Mouse (Mus musculus): ENCODE measurements at regions not wholly inside any gene's neighbourhood (a gene's known extent, or its start where the extent isn't known, plus 50 kb on each side); places are given as distances from the start of the nearest gene placed in this dataset.
"Not testable (repeated sequence)": the region's sequence is repeated elsewhere in the genome, so short reads cannot be mapped to it uniquely, and the experiment has no call there.

DNA sequence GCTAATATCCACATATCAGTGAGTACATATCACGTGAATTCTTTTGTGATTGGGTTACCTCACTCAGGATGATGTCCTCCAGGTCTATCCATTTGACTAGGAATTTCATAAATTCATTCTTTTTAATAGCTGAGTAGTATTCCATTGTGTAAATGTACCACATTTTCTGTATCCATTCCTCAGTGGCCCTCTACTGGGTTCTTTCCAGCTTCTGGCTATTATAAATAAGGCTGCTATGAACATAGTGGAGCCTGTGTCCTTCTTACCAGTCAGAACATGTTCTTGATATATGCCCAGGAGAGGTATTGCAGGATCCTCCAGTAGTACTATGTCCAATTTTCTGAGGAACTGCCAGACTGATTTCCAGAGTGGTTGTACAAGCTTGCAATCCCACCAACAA, 884.0 kb upstream of the Lrrc4c start:
- DNase-seq (ENCODE audit: low read depth), result not testable (repeated sequence)

DNA sequence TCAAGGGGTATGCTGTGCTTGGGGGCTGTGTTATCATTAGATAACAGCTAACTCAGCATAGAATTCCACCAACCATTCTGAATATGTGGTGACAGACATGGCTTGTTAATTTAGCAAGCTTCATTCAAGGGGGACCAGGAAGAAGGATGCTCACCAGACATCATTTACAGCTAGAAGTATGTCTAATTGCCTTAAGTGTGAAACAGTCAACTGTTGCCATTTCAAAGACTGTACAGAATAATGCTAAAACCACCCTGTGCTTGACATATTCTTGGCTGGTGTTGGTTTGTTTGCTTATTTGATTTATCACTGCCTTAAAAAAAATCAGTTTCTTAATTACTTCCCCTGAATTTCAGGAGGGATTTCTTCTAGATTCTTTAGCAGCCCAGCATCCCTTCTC, 877.0 kb upstream of the Lrrc4c start:
- DNase-seq (ENCODE audit: low read depth), result no peak

DNA sequence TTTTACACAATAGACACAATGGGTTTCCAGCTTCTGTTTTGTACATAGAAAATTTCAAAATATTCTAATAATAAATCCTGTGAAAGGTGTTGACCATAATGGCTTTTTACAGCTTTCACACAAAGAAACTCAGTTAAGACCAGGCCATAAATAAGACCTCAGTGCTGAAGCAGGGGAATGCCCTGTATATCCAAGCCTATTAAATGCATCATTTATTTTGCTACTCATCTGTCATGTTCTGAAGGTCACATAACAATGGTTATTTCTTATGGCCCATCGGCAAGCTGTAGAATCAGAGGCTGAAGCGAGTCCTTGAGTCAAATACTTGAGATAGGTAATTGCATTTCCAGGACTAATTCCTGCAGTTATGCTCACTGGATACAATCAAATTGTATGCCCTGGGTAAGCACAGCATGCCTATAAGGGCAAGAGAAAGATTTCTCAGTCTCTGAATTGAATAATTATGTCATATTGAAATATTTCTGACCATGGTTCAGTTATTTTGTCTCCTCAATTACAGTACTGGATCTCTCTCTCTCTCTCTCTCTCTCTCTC, 874.6 kb upstream of the Lrrc4c start:
- no peak for DNase-seq (ENCODE audit: low read depth)

DNA sequence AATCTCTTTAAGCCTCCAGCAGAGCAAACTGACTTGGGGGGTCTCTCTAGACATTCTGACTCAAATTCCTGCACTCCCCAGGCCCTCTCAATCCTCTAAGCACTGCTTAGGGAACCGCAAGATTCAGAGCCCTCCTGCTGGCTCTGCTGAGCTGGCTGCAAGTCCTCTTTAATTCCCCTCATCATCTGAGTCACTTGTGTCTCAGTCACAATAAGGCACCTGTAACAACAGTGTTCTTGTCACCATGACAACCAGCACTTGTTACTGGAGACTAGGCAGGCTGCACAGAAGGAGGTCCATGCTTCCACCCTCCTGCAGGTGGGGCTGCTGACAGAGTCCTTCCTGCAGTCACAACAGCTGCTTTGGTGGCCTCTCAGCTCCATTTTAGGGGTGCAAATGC, 869.1 kb upstream of the Lrrc4c start:
- DNase-seq (ENCODE audit: low read depth), result no peak

DNA sequence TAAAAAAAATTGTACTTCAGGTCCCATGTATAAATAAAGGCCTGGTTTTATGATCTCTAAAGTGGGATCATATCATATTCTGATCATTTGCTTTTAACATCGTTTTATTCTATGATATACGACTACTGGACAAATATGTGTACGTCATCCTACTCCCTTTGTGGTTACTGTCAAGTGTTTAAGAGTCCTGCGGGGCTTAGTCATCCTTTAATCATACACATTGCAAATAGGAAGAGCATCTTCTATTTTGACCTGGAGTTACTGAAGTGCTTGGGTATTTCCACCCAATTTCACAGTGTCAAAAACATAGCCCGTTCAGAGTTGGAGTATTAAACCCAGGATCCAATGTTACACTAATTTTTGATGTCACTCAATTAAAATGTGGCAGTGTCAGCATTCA, 838.1 kb upstream of the Lrrc4c start:
- no peak for DNase-seq (ENCODE audit: low read depth)

DNA sequence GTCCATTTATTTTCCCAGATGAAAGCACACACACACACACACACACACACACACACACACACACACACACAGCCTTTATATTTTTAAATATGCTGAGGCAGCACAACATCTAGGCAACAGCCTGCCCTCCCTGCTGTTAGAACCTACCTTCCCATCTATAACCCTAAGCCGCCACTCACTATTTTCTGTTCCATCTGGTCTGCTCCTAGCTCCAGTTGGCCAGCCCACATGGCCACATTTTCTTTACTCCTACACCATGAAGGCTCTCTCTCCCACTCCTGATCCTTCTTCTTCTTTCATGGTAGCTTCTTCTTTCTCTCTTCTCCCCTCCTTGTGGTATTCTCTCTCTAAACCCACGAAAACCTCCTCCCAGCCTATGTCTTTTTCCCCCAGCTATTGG, 834.6 kb upstream of the Lrrc4c start:
- no peak for DNase-seq (ENCODE audit: low read depth)

DNA sequence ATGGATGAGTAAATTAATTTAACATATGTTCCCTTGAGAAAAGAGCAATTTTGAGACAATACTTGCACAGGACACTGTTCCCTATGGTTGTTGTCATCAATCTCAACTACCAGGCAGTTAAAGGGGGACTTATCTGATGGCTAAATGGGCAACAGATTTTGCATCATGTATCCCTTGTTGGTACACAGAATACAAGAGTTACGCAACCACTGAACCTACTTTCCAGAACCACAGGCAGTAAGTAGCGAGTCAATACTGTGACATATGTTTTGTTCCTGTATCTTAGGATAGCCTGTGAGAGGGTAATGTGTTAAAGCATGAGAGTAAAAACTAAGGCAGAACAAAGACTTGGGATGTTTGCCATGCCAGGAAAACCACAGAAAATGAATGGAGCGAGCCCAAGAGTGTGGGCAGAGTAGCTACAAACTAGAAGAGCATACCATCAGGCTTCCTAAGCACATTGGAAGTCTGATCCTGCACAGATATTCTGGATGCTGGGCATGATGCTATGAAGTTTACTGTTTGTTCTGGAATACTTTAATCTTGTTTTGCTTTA, 830.3 kb upstream of the Lrrc4c start:
- DNase-seq (ENCODE audit: low read depth), result no peak

DNA sequence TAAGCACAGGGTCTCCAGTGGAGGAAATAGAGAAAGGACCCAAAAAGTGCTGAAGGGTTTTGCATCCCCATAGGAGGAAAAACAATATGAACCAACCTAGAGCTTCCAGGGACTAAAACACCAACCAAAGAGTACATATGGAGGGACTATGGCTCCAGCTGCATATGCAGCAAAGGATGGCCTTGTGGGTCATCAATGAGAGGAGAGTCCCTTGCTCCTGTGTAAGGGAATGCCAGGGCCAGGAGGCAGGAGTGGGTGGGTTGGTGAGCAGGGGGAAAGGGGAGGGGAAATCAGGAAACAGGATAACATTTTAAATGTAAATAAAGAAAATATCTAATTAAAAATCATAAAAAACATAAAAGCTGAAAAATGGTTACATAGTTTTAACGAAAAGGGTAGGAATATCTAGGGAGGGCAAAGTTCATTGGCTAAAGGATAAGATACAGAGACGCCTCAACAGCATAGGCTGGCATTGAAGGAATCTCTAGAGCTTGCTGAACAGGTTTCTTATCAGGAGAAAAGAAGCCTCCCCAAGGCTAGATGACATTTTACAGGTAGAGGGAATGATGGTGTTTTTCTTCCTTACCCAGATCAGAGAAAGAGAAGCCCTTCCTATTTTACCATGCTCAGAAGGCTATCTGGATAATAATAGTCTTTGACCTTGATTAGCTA, 823.8 kb upstream of the Lrrc4c start:
- no peak for DNase-seq (ENCODE audit: low read depth)

- peak; percentile 1 for DNase-seq (ENCODE audit: low read depth)
These were observed 823.3 kb upstream of the Lrrc4c start for GRCm38 (mm10) chr2:95494698-95495088.

DNA sequence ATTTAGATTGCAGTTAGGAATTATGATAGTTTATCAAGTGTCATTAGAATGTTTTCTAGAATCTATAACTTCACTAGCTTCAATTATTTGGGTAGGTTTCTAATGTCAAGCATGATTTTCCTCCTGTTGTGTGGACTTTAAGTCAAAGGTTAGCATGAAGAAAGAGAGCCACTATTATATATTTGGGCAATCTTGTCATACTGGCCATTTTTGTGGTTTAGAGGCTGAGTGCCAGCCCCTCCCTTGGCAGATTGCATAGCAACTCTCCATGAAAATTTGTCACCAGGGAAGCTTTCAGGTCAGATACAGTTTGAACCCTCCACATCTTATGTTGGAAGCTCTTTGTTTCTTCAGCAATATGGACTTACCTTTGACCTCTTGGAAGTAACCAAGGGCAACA, 806.7 kb upstream of the Lrrc4c start:
- DNase-seq (ENCODE audit: low read depth), result no peak

DNA sequence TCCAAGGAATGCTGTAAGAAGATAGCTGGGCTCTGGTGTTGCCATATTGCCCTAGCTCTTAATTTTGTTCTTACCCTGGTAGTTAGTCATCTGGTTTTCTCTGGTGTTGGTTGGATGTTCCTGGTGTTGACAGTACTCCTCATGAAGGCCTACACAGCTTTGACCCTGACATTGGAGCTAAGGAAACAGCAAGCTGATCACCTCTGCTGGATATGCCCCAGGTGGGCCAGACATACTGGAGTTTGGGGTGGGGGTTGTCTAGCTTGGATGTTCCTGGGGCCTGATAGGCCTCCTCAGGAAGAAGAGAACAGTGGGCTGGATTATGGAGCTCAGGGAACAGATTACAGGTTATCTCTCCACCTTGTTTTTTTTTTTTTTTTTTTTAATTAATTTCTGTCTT, 796.3 kb upstream of the Lrrc4c start:
- DNase-seq (ENCODE audit: low read depth), result no peak

GRCm38 (mm10) chr2:95524590-95525266, 793.2 kb upstream of the Lrrc4c start:
- no peak for DNase-seq (ENCODE audit: low read depth)

GRCm38 (mm10) chr2:95564089-95564488, 753.9 kb upstream of the Lrrc4c start:
- DNase-seq (ENCODE audit: low read depth), result no peak

GRCm38 (mm10) chr2:95575882-95576281, 742.1 kb upstream of the Lrrc4c start:
- DNase-seq (ENCODE audit: low read depth), result no peak

GRCm38 (mm10) chr2:95579201-95579600, 738.8 kb upstream of the Lrrc4c start:
- DNase-seq (ENCODE audit: low read depth), result no peak

- DNase-seq (ENCODE audit: low read depth), result no peak
These were observed 732.0 kb upstream of the Lrrc4c start for GRCm38 (mm10) chr2:95586002-95586401.

GRCm38 (mm10) chr2:95587044-95587443, 730.9 kb upstream of the Lrrc4c start:
- no peak for DNase-seq (ENCODE audit: low read depth)

DNA sequence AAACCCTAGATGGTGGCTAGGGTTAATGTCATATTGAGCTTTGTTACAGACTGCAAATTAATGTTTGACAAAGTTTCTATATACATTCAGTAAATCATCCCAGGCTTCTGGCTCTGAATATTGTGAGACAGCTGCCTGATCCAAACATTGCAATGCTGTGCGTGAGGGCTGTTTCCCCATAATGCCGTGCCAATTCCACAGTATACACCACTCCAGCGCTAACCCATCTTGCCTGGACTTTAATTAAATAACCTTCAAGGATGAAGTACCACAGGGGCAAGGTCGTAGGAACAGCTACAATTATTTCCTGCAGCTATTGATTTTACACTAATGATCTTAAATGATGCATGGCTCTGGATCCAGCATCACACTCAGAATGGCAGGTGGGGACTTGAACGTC, 704.6 kb upstream of the Lrrc4c start:
- no peak for DNase-seq (ENCODE audit: low read depth)

GRCm38 (mm10) chr2:95637533-95637932, 680.4 kb upstream of the Lrrc4c start:
- no peak for DNase-seq (ENCODE audit: low read depth)

DNA sequence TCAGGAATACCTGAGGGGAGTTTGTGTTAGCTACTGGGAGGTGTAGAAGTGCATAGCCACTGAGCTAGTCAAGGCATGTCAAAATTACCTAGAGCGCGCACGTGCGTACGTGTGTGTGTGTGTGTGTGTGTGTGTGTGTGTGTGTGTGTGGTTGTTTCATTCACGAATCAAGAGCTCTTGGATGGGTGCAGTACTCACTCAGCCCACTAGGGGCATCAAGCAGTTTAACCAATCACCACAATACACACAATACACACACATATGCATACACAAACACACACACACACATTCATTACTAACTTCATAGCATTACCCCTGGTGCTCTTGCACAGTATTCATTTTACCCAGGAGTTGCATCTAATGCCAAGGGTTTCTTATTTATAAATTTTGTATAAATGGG, 643.6 kb upstream of the Lrrc4c start:
- peak; percentile 9 for DNase-seq (ENCODE audit: low read depth)

DNA sequence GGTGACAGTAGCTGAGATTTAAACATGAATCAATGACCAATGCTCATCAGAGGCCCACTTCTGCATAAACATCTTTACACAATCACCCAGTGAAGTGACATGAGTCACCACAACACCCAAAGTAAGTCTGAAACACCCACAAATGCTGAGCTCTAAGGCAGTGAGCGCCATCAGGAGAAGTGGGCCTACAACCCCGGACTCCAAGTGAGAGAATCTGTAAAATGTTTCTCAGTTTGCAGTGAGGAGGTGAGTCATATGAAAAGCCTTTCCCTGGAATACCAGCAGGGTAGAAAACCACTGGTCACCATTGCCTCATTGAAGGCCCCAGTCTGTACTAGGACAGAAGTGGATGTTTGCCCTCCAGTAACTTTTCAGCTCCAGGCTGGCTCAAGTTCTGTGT, 602.6 kb upstream of the Lrrc4c start:
- no peak for DNase-seq (ENCODE audit: low read depth)

All from induced T-regulatory cell, adult 2 months (primary cell).